Mouse (Mus musculus): Measurements from ENCODE around the gene Bhlhb9. TPM values are rescaled to one million over a fixed set of nuclear protein-coding genes. Genes with fewer than 3 reads are reported as not detected.
A peak's percentile ranks its signal among the peaks of the same experiment; 100 is the strongest.
"Not testable (repeated sequence)": the region's sequence is repeated elsewhere in the genome, so short reads cannot be mapped to it uniquely, and the experiment has no call there.

Bhlhb9 gene
- polyA plus RNA-seq (2014; fragmentation: Nextera tagmentation; extraction: Ambion mirVana): 35.6 and 36.8 TPM in 2 replicates

GRCm38 (mm10) chrX:135797212-135797644 is at the start of gene Bhlhb9:
Bhlhb9 (plus strand) TSS chrX:135797594.
- H3K9me3 ChIP-seq (ENCODE audit: control insufficient read depth, low read length); ATAC-seq (replicated peaks; ENCODE audit: low FRiP score); H3K36me3 ChIP-seq (ENCODE audit: control insufficient read depth, insufficient read depth, low read length); H3K27me3 ChIP-seq (replicated peaks; ENCODE audit: control insufficient read depth, insufficient read depth, low read length); H3K27ac ChIP-seq (ENCODE audit: low read depth, low read length); DNase-seq (ENCODE audit: low spot score); H3K4me1 ChIP-seq (replicated peaks; ENCODE audit: control insufficient read depth, insufficient read depth, low read length): not testable (repeated sequence)
- WGBS: 12% methylated on average over 3 of the region's 5 CpGs
- peak within 1 kb of the TSS; percentile 70 for H3K4me2 ChIP-seq
- H3K4me3 ChIP-seq (ENCODE audit: low read depth, low read length): peak within 1 kb of the TSS; percentile 57
- H3K9ac ChIP-seq (ENCODE audit: low read depth, low read length): peak within 1 kb of the TSS; percentile 43; the same call in 1 of the 2 replicates

GRCm38 (mm10) chrX:135752832-135753231 is 44.6 kb upstream of the Bhlhb9 start:
- H3K27ac ChIP-seq (ENCODE audit: low read depth, low read length): no peak overlapping the region
- H3K4me1 ChIP-seq (replicated peaks; ENCODE audit: control insufficient read depth, insufficient read depth, low read length): no peaks in the 10 kb centered on the region
- H3K27me3 ChIP-seq (replicated peaks; ENCODE audit: control insufficient read depth, insufficient read depth, low read length): no peaks in the 10 kb centered on the region
- DNase-seq (ENCODE audit: low spot score) (peak; percentile 37), ATAC-seq (replicated peaks; ENCODE audit: low FRiP score) (0 out of 2 replicates have a peak, but pooled peaks have one; percentile 39)
- H3K36me3 ChIP-seq (ENCODE audit: control insufficient read depth, insufficient read depth, low read length): no peaks in the 10 kb centered on the region
- H3K4me2 ChIP-seq: no peak overlapping the region
- WGBS: 4% methylated on average over 2 of the region's 2 CpGs
- H3K4me3 ChIP-seq (ENCODE audit: low read depth, low read length): no peak overlapping the region
- no peak overlapping the region for H3K9ac ChIP-seq (ENCODE audit: low read depth, low read length)
- H3K9me3 ChIP-seq (ENCODE audit: control insufficient read depth, low read length): no peaks in the 10 kb centered on the region

- Histone ChIP-seq H3K27me3 (replicated peaks; ENCODE audit: control insufficient read depth, insufficient read depth, low read length) (no peaks in the 10 kb centered on the region), H3K36me3 (ENCODE audit: control insufficient read depth, insufficient read depth, low read length) (no peaks in the 10 kb centered on the region), H3K4me2 (no peak overlapping the region), H3K4me3 (ENCODE audit: low read depth, low read length) (no peak overlapping the region), H3K27ac (ENCODE audit: low read depth, low read length) (no peak overlapping the region), H3K4me1 (replicated peaks; ENCODE audit: control insufficient read depth, insufficient read depth, low read length) (no peaks in the 10 kb centered on the region), H3K9ac (ENCODE audit: low read depth, low read length) (no peak overlapping the region), H3K9me3 (ENCODE audit: control insufficient read depth, low read length) (no peaks in the 10 kb centered on the region)
- ATAC-seq (replicated peaks; ENCODE audit: low FRiP score) (no peak), DNase-seq (ENCODE audit: low spot score) (no peak)
These were observed 35.7 kb upstream of the Bhlhb9 start for GRCm38 (mm10) chrX:135761707-135762106.

GRCm38 (mm10) chrX:135768043-135768548 is 29.3 kb upstream of the Bhlhb9 start:
- 59% methylated on average over 2 of the region's 3 CpGs for WGBS
- H3K9ac ChIP-seq (ENCODE audit: low read depth, low read length): no peak overlapping the region
- peak; percentile 56 for ATAC-seq (replicated peaks; ENCODE audit: low FRiP score)

GRCm38 (mm10) chrX:135768565-135768964 is 28.8 kb upstream of the Bhlhb9 start:
- Histone ChIP-seq H3K4me1 (replicated peaks; ENCODE audit: control insufficient read depth, insufficient read depth, low read length) (no peaks in the 10 kb centered on the region), H3K9ac (ENCODE audit: low read depth, low read length) (no peak overlapping the region), H3K27me3 (replicated peaks; ENCODE audit: control insufficient read depth, insufficient read depth, low read length) (no peaks in the 10 kb centered on the region), H3K4me2 (no peak overlapping the region), H3K36me3 (ENCODE audit: control insufficient read depth, insufficient read depth, low read length) (no peaks in the 10 kb centered on the region), H3K4me3 (ENCODE audit: low read depth, low read length) (no peak overlapping the region), H3K27ac (ENCODE audit: low read depth, low read length) (no peak overlapping the region), H3K9me3 (ENCODE audit: control insufficient read depth, low read length) (no peaks in the 10 kb centered on the region)
- no peak; the same call in 1 of the 2 replicates for ATAC-seq (replicated peaks; ENCODE audit: low FRiP score)
- 58% methylated on average over 2 of the region's 2 CpGs for WGBS
- no peak for DNase-seq (ENCODE audit: low spot score)

More at GRCm38 (mm10) chrX:135768043-135768548, 29.3 kb upstream of the Bhlhb9 start:
- Histone ChIP-seq H3K4me2 (no peak overlapping the region), H3K27me3 (replicated peaks; ENCODE audit: control insufficient read depth, insufficient read depth, low read length) (no peaks in the 10 kb centered on the region), H3K9me3 (ENCODE audit: control insufficient read depth, low read length) (no peaks in the 10 kb centered on the region), H3K4me1 (replicated peaks; ENCODE audit: control insufficient read depth, insufficient read depth, low read length) (no peaks in the 10 kb centered on the region), H3K36me3 (ENCODE audit: control insufficient read depth, insufficient read depth, low read length) (no peaks in the 10 kb centered on the region), H3K27ac (ENCODE audit: low read depth, low read length) (no peak overlapping the region), H3K4me3 (ENCODE audit: low read depth, low read length) (no peak overlapping the region)
- DNase-seq (ENCODE audit: low spot score): no peak

GRCm38 (mm10) chrX:135791536-135791935 is 5.9 kb upstream of the Bhlhb9 start:
- no peak for ATAC-seq (replicated peaks; ENCODE audit: low FRiP score)
- Histone ChIP-seq H3K27me3 (replicated peaks; ENCODE audit: control insufficient read depth, insufficient read depth, low read length) (no peaks in the 10 kb centered on the region), H3K9ac (ENCODE audit: low read depth, low read length) (no peak overlapping the region), H3K27ac (ENCODE audit: low read depth, low read length) (no peak overlapping the region), H3K9me3 (ENCODE audit: control insufficient read depth, low read length) (no peaks in the 10 kb centered on the region), H3K4me1 (replicated peaks; ENCODE audit: control insufficient read depth, insufficient read depth, low read length) (no peaks in the 10 kb centered on the region), H3K4me3 (ENCODE audit: low read depth, low read length) (no peak overlapping the region), H3K4me2 (no peak overlapping the region), H3K36me3 (ENCODE audit: control insufficient read depth, insufficient read depth, low read length) (no peaks in the 10 kb centered on the region)
- no peak for DNase-seq (ENCODE audit: low spot score)

- Histone ChIP-seq H3K27me3 (replicated peaks; ENCODE audit: control insufficient read depth, insufficient read depth, low read length) (no peaks in the 10 kb centered on the region), H3K9me3 (ENCODE audit: control insufficient read depth, low read length) (no peaks in the 10 kb centered on the region), H3K27ac (ENCODE audit: low read depth, low read length) (no peak overlapping the region), H3K4me3 (ENCODE audit: low read depth, low read length) (no peak overlapping the region), H3K9ac (ENCODE audit: low read depth, low read length) (no peak overlapping the region), H3K4me1 (replicated peaks; ENCODE audit: control insufficient read depth, insufficient read depth, low read length) (no peaks in the 10 kb centered on the region), H3K36me3 (ENCODE audit: control insufficient read depth, insufficient read depth, low read length) (no peaks in the 10 kb centered on the region), H3K4me2 (no peak overlapping the region)
- WGBS: 77% methylated on average over 6 of the region's 6 CpGs
- DNase-seq (ENCODE audit: low spot score) (no peak), ATAC-seq (replicated peaks; ENCODE audit: low FRiP score) (no peak)
These were observed 5.1 kb upstream of the Bhlhb9 start for GRCm38 (mm10) chrX:135792326-135792725.

GRCm38 (mm10) chrX:135795591-135796304 is 1.6 kb upstream of the Bhlhb9 start:
- H3K27ac ChIP-seq (ENCODE audit: low read depth, low read length); H3K36me3 ChIP-seq (ENCODE audit: control insufficient read depth, insufficient read depth, low read length); H3K27me3 ChIP-seq (replicated peaks; ENCODE audit: control insufficient read depth, insufficient read depth, low read length); H3K9me3 ChIP-seq (ENCODE audit: control insufficient read depth, low read length); H3K4me1 ChIP-seq (replicated peaks; ENCODE audit: control insufficient read depth, insufficient read depth, low read length): not testable (repeated sequence)
- Histone ChIP-seq H3K4me3 (ENCODE audit: low read depth, low read length) (peak overlapping the region; percentile 57), H3K9ac (ENCODE audit: low read depth, low read length) (0 out of 2 replicates have a peak overlapping the region, but pooled peaks have one; percentile 43), H3K4me2 (peak overlapping the region; percentile 70)
- peak; percentile 44 for DNase-seq (ENCODE audit: low spot score)
- WGBS: 15% methylated on average over 25 of the region's 27 CpGs
- peak; percentile 83 for ATAC-seq (replicated peaks; ENCODE audit: low FRiP score)
